Mouse (Mus musculus) cerebellum, adult 8-10 months (tissue): ENCODE data around the gene Itga5.
"Not testable (repeated sequence)": the region's sequence is repeated elsewhere in the genome, so short reads cannot be mapped to it uniquely, and the experiment has no call there.

Source experiments
- DNase-seq: peaks from one replicate; pipeline ENCODE4 v3.0.0; 2022

The Itga5 gene

DNA sequence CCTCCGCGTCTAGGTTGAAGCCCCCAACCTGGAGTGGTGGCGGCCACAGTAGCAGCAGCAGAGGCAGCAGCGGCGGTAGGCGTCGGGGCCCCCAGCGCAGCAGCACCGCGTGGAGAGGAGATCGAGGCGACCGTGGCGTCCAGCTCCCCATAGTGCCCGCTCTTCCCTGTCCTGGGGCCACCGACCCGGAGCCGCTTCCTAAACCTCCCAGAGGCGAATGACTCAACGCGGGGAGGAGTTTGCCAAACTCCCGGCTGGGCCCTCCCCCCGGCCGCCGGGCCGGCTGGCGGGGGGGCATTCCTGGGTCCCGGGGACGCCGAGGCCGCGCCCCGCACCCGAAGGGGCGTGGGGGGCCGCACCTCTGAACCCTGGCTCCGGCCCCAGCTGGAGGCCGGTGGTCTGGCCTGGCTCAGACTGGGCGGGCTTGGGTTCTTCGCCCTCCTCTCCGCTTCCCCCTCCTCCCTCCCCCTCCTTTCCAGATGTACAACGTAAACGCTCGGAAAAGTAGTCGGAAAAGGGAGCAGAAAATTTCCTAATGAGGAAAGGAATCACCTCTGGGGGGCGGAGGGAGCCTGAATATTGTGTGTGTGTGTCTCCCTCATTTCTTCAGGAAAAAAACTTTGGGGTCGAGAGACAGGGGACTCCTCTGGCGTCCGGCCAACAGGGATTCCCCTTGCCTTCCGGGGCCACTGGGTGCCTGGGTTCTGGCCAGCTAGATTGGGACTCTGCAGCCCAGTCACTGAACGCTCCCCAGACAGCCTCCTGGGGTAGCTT lies at the start of gene Itga5:
TSS of gene Itga5 (minus strand) at position 388 of the 774 bp plus-strand sequence.
- DNase-seq = no peak

DNA sequence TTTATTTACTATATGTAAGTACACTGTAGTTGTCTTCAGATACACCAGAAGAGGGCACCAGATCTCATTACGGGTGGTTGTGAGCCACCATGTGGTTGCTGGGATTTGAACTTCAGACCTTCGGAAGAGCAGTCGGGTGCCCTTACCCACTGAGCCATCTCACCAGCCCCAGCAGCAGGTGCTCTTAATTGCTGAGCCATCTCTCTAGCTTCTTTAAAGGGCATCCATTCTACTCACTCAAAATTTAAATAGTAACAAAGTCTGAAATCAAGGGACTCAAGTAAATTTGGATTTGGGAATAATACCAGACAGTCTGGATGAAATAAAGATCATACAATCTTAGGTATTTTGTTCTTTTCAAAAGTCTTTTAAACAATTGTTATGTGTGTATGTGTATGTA lies 39.0 kb upstream of the Itga5 start:
- not testable (repeated sequence) for DNase-seq

DNA sequence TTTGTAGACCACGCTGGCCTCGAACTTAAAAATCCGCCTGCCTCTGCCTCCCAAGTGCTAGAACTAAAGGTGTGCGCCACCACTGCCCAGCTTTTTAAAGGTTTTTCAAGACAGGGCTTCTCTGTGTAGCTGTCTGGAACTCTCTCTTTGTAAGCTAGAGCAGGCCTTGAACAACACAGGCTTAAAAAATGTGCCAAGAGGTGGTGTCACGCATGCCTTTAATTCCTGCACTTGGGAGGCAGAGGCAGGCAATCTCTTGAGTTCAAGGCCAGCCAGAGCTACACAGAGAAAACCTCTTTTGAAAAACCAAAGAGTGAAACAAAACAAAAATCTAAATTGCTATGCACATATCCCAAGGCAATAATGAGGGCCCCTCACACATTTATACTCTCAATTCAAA lies 34.8 kb upstream of the Itga5 start:
- DNase-seq = no peak

GRCm38 (mm10) chr15:103393577-103393976 lies 27.0 kb upstream of the Itga5 start:
- no peak for DNase-seq

DNA sequence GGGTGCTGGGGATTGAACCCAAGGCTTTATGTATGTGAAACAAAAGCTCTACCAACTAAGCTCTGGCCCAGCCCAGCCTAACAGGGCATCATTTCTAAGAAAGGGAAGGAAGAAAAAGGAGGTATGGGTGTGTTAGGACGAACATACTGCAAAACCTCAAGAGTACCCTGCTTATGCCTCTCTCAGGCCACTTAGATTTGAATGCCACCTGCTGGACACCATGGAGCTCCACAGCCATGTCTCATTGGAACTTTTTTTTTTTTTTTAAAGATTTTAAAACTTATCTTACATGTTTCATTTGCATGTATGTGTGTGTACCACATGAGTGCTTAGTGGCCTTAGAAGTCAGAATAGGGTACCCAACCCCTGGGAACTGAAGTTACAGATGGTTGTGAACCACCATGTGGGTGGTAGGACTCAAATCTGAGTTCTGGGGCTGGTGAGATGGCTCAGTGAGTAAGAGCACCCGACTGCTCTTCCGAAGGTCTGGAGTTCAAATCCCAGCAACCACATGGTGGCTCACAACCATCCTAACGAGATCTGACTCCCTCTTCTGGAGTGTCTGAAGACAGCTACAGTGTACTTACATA lies 22.1 kb upstream of the Itga5 start:
- no peak for DNase-seq

GRCm38 (mm10) chr15:103383771-103384488 lies 17.4 kb upstream of the Itga5 start:
- no peak for DNase-seq

DNA sequence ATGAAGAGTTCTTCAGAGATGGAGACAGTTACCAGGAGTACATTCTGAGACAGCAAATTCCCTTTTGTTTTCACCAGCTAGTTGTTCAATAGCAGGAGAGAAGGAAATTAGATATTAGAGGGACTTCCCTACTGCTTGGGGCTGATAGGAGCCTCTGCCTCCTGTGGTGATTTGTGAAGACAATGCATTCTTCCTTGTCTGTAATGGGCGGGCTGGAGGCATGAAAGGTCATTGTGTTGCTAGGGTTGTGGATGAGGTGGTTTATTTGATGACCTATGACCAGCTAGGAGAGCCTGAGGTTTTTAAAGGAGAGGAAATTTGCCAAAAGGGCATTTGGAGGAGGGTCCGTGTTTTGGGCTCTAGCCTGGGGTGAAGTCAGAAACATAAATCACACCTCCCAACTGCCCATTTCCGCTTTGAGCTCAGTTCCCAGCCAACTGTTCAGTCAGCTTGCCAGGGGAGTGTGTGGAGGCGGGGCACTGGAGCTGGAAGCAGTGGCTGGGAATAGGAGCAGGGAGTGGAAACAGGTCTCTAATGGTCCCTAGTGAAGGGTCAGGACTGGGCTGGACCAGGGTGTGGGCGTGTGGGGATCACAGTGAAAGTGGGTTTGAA lies 16.3 kb upstream of the Itga5 start:
- no peak for DNase-seq

- no peak for DNase-seq
These were observed 15.5 kb upstream of the Itga5 start for GRCm38 (mm10) chr15:103382075-103382474.

GRCm38 (mm10) chr15:103378665-103379356 lies 12.2 kb upstream of the Itga5 start:
- DNase-seq = no peak

DNA sequence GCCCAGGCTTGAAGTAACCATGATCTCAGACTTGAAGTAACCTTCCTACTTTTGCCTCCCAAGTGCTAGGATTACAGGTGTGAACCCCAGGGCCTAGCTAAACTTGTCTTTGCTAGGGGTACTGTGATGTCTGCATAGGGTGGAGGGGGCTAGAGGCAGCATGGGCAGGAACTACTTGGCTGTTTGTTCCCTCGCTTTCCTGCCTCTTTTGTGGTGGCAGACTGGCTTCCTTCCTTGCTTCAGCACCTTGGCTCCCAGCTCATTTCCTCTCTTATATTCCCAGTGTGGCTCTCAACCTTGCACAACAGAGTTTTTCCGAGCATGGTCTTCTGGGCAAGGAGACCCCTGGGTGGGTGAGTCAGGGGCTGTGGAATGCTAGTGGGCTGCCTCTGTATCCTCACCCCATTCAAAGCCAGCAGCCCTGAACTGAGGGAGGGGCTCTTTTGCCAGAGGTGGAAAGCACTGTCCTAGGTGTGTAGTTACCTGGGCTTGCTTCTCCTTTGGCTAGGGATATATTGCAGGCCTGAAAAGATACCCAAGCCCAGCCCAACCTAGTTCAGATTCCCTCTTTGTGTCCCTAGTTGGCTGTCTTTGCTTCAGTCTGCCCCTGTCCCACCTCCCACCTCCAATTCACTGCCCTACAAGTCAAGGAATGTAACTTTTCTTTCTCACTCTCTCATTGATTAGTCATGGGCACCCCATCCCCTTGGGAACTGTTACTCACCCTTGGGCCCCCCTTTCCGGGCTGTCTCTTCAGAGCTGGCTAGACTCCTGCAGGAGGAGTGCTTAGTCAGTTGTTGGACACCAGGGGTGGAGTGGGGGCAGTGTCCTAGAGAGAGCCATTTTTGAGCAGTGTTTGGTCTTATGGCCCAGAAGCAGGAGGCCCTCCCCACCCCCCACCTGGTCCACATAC lies 11.4 kb upstream of the Itga5 start:
- no peak for DNase-seq

DNA sequence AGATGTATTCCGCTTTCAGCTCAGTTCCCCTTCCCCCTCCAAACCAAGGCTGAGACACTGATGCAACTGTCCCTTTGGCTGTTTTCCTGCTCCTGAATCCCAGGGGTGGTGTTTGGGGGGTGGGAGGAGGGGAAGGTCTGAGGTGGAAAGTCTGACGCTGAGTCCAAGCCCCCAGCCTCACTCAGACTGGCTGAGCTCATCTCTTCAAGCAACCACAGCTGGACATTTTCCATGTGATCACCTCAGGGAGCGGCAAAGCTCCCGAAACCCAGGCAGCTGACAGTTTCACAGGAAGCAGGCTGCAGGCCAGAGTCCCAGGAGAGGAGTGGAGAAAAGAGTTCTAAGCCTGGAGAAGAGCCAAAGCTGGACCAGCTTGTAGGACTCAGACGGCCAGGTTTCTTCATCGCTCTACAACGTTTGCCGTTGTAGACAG lies 10.3 kb upstream of the Itga5 start:
- no peak for DNase-seq

GRCm38 (mm10) chr15:103375112-103375800 lies 8.7 kb upstream of the Itga5 start:
- DNase-seq = no peak

DNA sequence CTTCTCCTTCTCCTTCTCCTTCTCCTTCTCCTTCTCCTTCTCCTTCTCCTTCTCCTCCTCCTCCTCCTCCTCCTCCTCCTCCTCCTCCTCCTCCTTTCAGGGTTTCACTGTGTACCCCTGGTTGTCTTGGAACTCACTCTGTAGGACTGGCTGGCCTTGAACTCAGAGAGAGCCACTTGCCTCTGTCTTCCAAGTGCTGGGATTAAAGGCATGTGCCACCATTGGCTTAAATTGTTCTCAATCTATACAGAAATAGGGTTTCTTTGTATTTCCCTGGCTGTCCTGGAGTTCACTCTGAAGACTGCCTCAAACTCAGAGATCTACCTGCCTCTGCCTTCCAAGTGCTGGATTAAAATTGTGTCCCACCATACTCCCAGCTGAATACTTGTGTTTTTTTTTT lies 5.9 kb upstream of the Itga5 start:
- DNase-seq = no peak

DNA sequence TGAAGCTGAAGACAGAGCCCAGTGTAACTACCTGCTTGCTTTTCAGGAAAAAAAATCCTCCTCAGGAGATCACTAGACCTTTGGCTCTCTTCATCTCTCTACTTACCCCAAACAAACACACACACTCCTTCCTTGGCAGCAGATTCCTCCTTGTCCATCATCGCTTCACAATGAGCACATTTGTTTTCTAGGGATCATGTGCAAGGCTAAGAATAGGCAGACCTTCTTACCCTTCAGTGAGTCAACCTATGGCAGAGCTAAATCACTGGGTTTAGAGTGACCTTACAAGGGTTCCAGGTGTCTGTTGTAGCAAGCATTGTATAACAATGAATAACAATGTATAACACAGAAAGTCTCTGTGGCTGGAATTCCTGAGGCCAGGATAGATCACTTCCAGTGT lies 5.2 kb upstream of the Itga5 start:
- DNase-seq = no peak

- DNase-seq = no peak
These were observed 4.6 kb upstream of the Itga5 start for GRCm38 (mm10) chr15:103371208-103371607.

GRCm38 (mm10) chr15:103370462-103370861 lies 3.9 kb upstream of the Itga5 start:
- DNase-seq = no peak

- DNase-seq = no peak
These were observed 2.6 kb upstream of the Itga5 start for GRCm38 (mm10) chr15:103369123-103369522.

- no peak for DNase-seq
These were observed 1.8 kb upstream of the Itga5 start for GRCm38 (mm10) chr15:103368179-103368940.

DNA sequence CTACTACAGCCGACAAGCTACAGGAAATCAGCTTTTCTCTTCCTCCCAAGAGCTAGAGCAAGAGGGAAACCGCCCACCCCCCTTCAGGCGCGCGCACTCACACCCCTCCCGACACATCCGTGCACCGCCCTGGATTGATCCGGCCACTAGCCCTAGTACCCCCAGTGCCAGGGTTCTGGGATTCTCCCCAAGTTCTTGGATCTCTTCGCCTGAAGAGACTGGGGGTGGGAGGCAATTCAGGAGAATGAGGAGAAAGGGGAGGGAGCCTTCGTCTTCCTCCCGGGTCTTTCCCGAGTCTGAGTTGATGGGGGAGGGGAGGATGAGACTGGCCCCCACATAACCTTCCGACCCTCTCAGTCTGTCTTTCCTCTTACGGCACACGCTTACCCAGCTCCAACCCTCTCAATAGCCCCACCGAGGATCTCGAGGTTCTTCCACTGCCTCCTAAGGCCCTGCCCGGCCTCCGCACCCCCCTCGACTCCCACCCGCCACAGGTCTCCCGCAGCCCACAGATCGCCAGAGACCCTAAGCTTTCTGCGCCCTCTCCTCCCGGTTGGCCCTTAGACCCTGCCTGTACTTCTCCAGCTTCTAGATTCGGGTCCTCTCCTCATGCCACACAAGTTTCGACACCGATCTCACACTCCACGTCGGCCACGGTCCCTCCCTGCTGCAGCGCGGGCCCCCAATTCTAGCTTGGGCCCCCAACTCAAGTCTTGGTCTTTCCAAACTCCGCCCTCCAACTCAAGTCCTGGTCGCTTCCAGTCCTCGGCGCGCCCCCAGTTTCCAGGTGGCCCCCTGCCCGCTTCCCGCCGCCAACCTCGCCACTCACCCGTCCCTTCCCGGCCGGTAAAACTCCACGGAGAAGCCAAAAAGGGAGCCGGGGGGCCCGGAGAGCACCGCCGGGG lies 840 bp downstream of the Itga5 start:
- no peak for DNase-seq
